Mouse (Mus musculus): ENCODE results near the gene Ppp1r37. TPM values are rescaled to one million over a fixed set of nuclear protein-coding genes. Genes with fewer than 3 reads are reported as not detected.

Gene Ppp1r37
- polyA plus RNA-seq, 1 experiment from 2014 or later, result 48.8 TPM

- no peak overlapping the region for H3K4me3 ChIP-seq
- no peaks in the 10 kb centered on the region for H3K27me3 ChIP-seq (replicated peaks)
- H3K9ac ChIP-seq, result no peak overlapping the region
- no peaks in the 10 kb centered on the region for H3K9me3 ChIP-seq
- H3K36me3 ChIP-seq, result peaks cover 19% of the 10 kb centered on the region
- 88% methylated on average over 10 of the region's 10 CpGs for WGBS
- peaks cover 35% of the 10 kb centered on the region; the same call in 1 of the 2 replicates for H3K4me1 ChIP-seq
- ATAC-seq (ENCODE audit: low FRiP score, low read depth), result no peak
- H3K4me2 ChIP-seq (replicated peaks), result no peak overlapping the region
- no peak overlapping the region for H3K27ac ChIP-seq
Observed at GRCm38 (mm10) chr7:19549394-19549793, 13.5 kb downstream of the Ppp1r37 start.

DNA sequence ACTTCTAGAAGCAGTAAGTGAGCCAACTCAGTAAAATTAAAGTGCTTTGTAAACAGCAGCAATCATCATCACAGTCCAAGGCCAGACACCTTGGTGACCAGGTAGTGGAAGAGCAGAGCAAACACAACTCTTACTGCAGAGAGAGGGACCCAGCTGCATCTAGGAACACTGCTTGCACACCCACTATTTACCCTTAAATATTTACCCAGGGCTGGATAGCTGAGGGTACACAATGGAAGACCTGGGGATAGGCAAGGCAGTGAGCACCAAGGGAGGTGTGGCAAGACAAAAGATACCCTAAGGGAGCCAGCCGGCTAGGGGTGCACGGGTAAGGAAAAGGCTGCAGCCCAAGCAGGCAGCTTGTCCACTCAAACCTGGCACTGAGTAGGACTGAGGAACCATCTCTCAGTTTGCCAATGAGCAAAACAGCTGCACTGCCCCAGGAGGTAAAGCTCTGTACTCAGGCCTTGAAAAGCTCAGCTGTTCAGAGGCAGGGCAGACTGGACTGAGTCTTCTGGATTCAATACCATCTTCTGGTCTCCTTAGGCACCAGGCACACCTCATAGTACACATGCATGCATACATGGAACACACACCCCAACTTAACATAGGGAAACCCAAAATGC, 15.4 kb downstream of the Ppp1r37 start:
- Histone ChIP-seq H3K9me3 (no peaks in the 10 kb centered on the region), H3K27ac (no peak overlapping the region), H3K4me2 (replicated peaks) (no peak overlapping the region), H3K36me3 (peaks cover 3% of the 10 kb centered on the region; the same call in 1 of the 2 replicates), H3K9ac (no peak overlapping the region), H3K4me3 (no peak overlapping the region), H3K4me1 (peaks cover 21% of the 10 kb centered on the region), H3K27me3 (replicated peaks) (no peaks in the 10 kb centered on the region)
- no peak for ATAC-seq (ENCODE audit: low FRiP score, low read depth)
- 80% methylated on average over 2 of the region's 2 CpGs for WGBS

- H3K9ac ChIP-seq, result no peak overlapping the region
- WGBS, result 80% methylated on average over 3 of the region's 3 CpGs
- H3K27ac ChIP-seq, result no peak overlapping the region
- no peak overlapping the region for H3K4me3 ChIP-seq
- ATAC-seq (ENCODE audit: low FRiP score, low read depth), result no peak
- H3K9me3 ChIP-seq, result no peaks in the 10 kb centered on the region
- H3K4me2 ChIP-seq (replicated peaks), result no peak overlapping the region
- no peaks in the 10 kb centered on the region for H3K27me3 ChIP-seq (replicated peaks)
- H3K4me1 ChIP-seq, result peaks cover 27% of the 10 kb centered on the region
- H3K36me3 ChIP-seq, result no peaks in the 10 kb centered on the region
Observed at GRCm38 (mm10) chr7:19546007-19546406, 16.9 kb downstream of the Ppp1r37 start.

DNA sequence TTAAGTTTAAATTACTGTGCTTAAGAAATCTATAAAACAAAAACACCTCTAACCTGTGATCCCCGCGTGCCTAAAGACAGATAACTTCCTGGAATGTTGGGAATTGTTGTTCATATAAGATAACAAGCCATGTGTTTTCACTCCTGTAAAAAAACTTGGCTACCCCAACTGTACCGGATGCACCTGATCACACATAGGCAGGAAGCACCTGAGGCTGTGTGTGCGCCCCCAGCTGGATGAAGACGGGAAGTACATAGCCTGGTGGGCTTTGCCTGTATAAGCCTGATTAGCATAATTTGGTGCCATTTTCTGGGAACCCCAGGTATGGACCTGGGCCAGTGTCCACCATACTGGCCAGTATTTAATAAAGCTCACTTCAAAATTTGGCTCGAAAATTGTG, 19.3 kb downstream of the Ppp1r37 start:
- Histone ChIP-seq H3K9ac (no peak overlapping the region), H3K27me3 (replicated peaks) (no peaks in the 10 kb centered on the region), H3K4me3 (no peak overlapping the region), H3K4me2 (replicated peaks) (no peak overlapping the region), H3K9me3 (no peaks in the 10 kb centered on the region), H3K4me1 (peaks cover 27% of the 10 kb centered on the region), H3K36me3 (no peaks in the 10 kb centered on the region), H3K27ac (no peak overlapping the region)
- WGBS, result 57% methylated on average over 6 of the region's 6 CpGs
- no peak for ATAC-seq (ENCODE audit: low FRiP score, low read depth)

DNA sequence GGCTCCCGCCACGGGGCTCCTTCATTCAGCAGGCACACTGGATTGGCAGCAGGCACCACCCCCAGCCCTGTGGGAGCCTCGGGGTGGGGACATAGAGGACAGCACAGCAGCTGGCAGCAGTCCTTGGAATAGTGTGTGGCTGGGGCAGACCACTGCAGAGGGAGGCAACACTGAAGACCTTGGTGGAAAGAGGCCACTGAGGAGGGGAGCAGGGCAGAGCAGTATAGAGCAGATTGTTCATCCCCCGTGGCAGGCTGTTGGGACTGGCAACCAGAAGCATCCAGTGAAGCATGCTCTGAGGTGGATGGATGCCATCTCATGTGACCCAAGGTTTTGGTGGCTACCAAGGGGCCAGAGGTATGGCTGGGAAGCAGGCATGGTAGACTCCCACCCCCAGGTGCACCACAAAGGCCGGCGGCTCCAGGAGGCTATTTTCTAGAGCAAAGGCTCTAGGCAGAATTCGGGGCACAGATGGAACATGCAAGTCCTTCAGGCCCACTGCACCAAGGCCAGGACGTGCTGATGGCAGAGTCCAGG, 20.7 kb downstream of the Ppp1r37 start:
- Histone ChIP-seq H3K4me1 (peaks cover 22% of the 10 kb centered on the region), H3K9me3 (no peaks in the 10 kb centered on the region), H3K36me3 (no peaks in the 10 kb centered on the region), H3K27ac (no peak overlapping the region), H3K4me2 (replicated peaks) (peak overlapping the region; percentile 19; the same call in 1 of the 2 replicates), H3K4me3 (no peak overlapping the region), H3K27me3 (replicated peaks) (no peaks in the 10 kb centered on the region), H3K9ac (no peak overlapping the region)
- 71% methylated on average over 8 of the region's 8 CpGs for WGBS
- ATAC-seq (ENCODE audit: low FRiP score, low read depth), result peak; percentile 83

- H3K27me3 ChIP-seq (replicated peaks), result no peaks in the 10 kb centered on the region
Observed at GRCm38 (mm10) chr7:19541681-19542154, 21.2 kb downstream of the Ppp1r37 start.

DNA sequence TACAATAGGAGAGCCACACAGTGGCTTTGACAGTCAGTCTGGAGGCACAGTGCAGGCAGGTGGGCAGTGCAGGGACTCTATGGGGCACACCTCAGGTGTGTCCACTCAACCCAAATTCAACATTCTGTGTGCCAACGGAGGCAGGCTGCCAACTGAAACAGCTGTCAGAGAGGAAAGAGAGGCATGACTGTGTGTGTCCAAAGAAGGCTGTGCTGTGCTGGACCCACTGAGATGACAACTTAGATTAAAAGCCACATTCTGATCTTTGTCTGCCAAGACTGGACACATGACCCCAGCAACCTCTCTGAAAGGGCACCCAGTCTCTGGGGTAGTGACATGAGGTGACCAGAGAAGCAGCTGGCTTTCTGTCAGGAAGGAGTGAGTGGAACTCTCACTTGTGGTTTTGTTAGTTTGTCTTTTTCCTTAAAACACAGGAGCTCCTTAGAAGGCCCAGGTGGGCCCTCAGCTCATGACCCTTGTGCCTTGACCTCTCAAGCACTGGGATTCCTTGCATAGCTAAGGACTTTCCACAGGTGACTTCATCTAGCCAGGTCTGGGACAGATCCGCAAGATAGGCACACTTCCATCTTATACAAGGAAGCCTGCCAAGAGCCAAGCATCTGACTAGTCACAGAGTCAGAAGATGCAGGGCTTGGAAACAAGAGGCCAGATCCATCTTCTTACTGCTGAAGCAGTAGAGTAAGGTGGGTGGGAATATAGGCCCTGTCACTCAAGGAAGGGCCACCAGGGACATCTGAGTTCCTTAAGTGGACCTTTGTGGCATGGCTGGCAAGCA, 21.9 kb downstream of the Ppp1r37 start:
- Histone ChIP-seq H3K4me3 (no peak overlapping the region), H3K27ac (no peak overlapping the region), H3K9ac (no peak overlapping the region), H3K4me2 (replicated peaks) (no peak overlapping the region), H3K27me3 (replicated peaks) (no peaks in the 10 kb centered on the region), H3K36me3 (no peaks in the 10 kb centered on the region), H3K9me3 (no peaks in the 10 kb centered on the region), H3K4me1 (peaks cover 22% of the 10 kb centered on the region)
- ATAC-seq (ENCODE audit: low FRiP score, low read depth), result no peak
- 97% methylated on average over 2 of the region's 2 CpGs for WGBS

More at GRCm38 (mm10) chr7:19541681-19542154, 21.2 kb downstream of the Ppp1r37 start:
- Histone ChIP-seq H3K36me3 (no peaks in the 10 kb centered on the region), H3K9ac (no peak overlapping the region), H3K27ac (no peak overlapping the region), H3K4me1 (peaks cover 22% of the 10 kb centered on the region), H3K4me3 (no peak overlapping the region), H3K4me2 (replicated peaks) (peak overlapping the region; percentile 19; the same call in 1 of the 2 replicates), H3K9me3 (no peaks in the 10 kb centered on the region)
- peak; percentile 62 for ATAC-seq (ENCODE audit: low FRiP score, low read depth)
- WGBS, result 74% methylated on average over 7 of the region's 7 CpGs

GRCm38 (mm10) chr7:19534676-19535075, 28.2 kb downstream of the Ppp1r37 start:
- Histone ChIP-seq H3K9ac (no peak overlapping the region), H3K27ac (no peak overlapping the region), H3K27me3 (replicated peaks) (no peaks in the 10 kb centered on the region), H3K9me3 (no peaks in the 10 kb centered on the region), H3K36me3 (peaks cover 61% of the 10 kb centered on the region), H3K4me2 (replicated peaks) (no peak overlapping the region), H3K4me3 (no peak overlapping the region), H3K4me1 (no peaks in the 10 kb centered on the region)
- no peak for ATAC-seq (ENCODE audit: low FRiP score, low read depth)
- WGBS, result 95% methylated on average over 10 of the region's 10 CpGs

GRCm38 (mm10) chr7:19532240-19532639, 30.6 kb downstream of the Ppp1r37 start:
- H3K27me3 ChIP-seq (replicated peaks), result no peaks in the 10 kb centered on the region
- no peaks in the 10 kb centered on the region for H3K9me3 ChIP-seq
- H3K27ac ChIP-seq, result no peak overlapping the region
- no peaks in the 10 kb centered on the region for H3K4me1 ChIP-seq
- no peak overlapping the region for H3K4me3 ChIP-seq
- no peak overlapping the region for H3K4me2 ChIP-seq (replicated peaks)
- no peak for ATAC-seq (ENCODE audit: low FRiP score, low read depth)
- WGBS, result 91% methylated on average over 14 of the region's 14 CpGs
- peaks cover 71% of the 10 kb centered on the region for H3K36me3 ChIP-seq
- 0 out of 2 replicates have a peak overlapping the region, but pooled peaks have one; percentile 5 for H3K9ac ChIP-seq

GRCm38 (mm10) chr7:19531077-19531476, 31.8 kb downstream of the Ppp1r37 start:
- no peaks in the 10 kb centered on the region for H3K4me1 ChIP-seq
- H3K4me3 ChIP-seq, result no peak overlapping the region
- H3K4me2 ChIP-seq (replicated peaks), result no peak overlapping the region
- H3K9ac ChIP-seq, result no peak overlapping the region
- ATAC-seq (ENCODE audit: low FRiP score, low read depth), result no peak
- H3K36me3 ChIP-seq, result peaks cover 71% of the 10 kb centered on the region
- H3K27ac ChIP-seq, result no peak overlapping the region
- WGBS, result 72% methylated on average over 10 of the region's 10 CpGs
- no peaks in the 10 kb centered on the region for H3K9me3 ChIP-seq
- no peaks in the 10 kb centered on the region for H3K27me3 ChIP-seq (replicated peaks)

GRCm38 (mm10) chr7:19525105-19525481, 37.8 kb downstream of the Ppp1r37 start:
- no peak overlapping the region for H3K9ac ChIP-seq
- ATAC-seq (ENCODE audit: low FRiP score, low read depth), result no peak
- WGBS, result 65% methylated on average over 2 of the region's 2 CpGs
- no peaks in the 10 kb centered on the region for H3K9me3 ChIP-seq
- H3K36me3 ChIP-seq, result peaks cover 14% of the 10 kb centered on the region
- no peak overlapping the region for H3K27ac ChIP-seq
- peaks cover 56% of the 10 kb centered on the region for H3K27me3 ChIP-seq (replicated peaks)
- H3K4me3 ChIP-seq, result no peak overlapping the region
- no peak overlapping the region; the same call in 1 of the 2 replicates for H3K4me2 ChIP-seq (replicated peaks)
- peaks cover 23% of the 10 kb centered on the region for H3K4me1 ChIP-seq

DNA sequence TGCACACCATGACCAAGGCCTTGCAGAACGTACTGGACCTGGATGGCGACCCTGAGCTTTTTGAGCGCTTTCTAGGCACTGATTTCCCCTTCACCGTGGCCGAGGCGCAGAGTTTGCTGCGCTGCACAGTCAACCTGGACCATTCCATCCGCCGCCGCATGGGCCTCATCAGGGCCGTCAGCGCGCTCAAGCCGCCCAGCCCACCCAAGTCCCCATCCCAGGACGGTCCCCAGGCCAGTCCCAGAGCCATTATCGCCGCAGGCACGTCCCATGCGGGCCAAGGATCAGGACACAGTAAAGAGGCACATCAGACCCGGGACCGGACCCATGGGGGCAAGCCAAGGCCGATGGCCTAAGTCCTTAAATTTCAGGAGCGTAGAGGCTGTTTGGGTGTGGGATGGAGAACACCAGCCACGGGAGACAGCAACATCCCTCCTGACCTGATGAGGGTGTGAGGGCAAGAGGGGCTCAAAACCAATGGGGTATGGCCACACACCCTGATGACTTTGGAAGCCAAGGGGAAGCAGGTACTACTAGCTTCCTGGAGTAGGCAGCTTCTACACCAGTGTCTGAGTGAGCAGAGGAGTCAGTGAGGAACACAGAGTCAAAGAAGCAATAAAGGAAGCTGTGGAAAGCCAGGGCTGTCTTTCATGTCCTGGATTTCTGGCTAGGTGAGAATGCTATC, 38.3 kb downstream of the Ppp1r37 start:
- 12% methylated on average over 24 of the region's 24 CpGs for WGBS
- Histone ChIP-seq H3K36me3 (peaks cover 8% of the 10 kb centered on the region), H3K4me1 (peaks cover 29% of the 10 kb centered on the region), H3K27me3 (replicated peaks) (peaks cover 62% of the 10 kb centered on the region), H3K9ac (peak overlapping the region; percentile 33), H3K4me2 (replicated peaks) (peak overlapping the region; percentile 70), H3K9me3 (no peaks in the 10 kb centered on the region), H3K27ac (no peak overlapping the region), H3K4me3 (peak overlapping the region; percentile 34)
- ATAC-seq (ENCODE audit: low FRiP score, low read depth), result peak; percentile 49
